Mouse (Mus musculus): Measurements from ENCODE around the gene Gpr161. TPM values are rescaled to one million over a fixed set of nuclear protein-coding genes. Genes with fewer than 3 reads are reported as not detected.

Gene Gpr161
- polyA plus RNA-seq, 1 experiment from 2014 or later, result 2.0 TPM

DNA sequence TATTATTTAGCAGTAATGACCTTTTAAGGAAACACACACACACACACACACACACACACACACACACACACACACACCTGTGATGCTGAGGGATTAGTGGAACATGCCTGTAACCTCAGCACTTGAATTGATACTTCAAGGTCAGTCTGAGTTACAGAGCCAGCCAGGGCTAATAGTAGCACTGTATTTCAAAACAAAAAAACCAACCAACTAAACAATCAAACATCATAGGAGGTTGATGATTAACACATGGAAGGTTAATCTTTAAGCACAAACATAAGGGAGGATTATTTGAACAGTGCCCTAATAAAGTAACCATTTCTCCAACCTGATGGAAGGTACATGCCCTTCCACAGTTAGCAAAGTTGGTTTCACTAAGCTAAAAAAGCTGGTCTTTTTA lies 53.0 kb downstream of the Gpr161 start:
- Histone ChIP-seq H3K4me2 (ENCODE audit: low read depth) (no peak overlapping the region), H3K27me3 (ENCODE audit: control insufficient read depth, insufficient read depth, low read length) (no peaks in the 10 kb centered on the region), H3K4me3 (ENCODE audit: low read depth, low read length) (no peak overlapping the region), H3K9ac (ENCODE audit: low read length) (no peak overlapping the region), H3K4me1 (ENCODE audit: control insufficient read depth, insufficient read depth, low read length) (no peaks in the 10 kb centered on the region), H3K36me3 (ENCODE audit: control insufficient read depth, insufficient read depth, low read length) (no peaks in the 10 kb centered on the region), H3K9me3 (ENCODE audit: control insufficient read depth, low read length) (no peaks in the 10 kb centered on the region), H3K27ac (ENCODE audit: low read depth, low read length) (no peak overlapping the region)
- no peak for ATAC-seq (ENCODE audit: insufficient read depth, low FRiP score, low TSS enrichment)
- no peak for DNase-seq (ENCODE audit: low spot score)

DNA sequence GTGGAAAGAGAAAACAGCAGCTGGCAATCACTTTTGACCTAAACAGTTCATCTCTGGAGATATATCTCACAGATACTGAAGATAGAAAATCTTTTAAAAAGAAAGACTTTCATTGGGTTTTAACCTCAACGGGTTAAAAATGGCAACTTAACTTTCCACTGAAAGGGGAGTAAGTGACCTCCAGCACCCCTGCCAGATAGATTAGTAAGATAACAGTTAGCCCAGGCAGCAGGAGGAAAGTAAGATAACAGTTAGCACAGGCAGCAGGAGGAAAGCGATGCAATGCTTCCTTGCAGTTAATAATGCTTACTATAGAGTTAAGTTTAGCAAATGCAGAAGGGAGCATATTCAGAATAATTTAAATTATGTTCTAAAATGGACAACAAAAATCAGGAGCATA lies 60.8 kb downstream of the Gpr161 start:
- DNase-seq (ENCODE audit: low spot score) (no peak), ATAC-seq (ENCODE audit: insufficient read depth, low FRiP score, low TSS enrichment) (no peak)
- H3K9me3 ChIP-seq (ENCODE audit: control insufficient read depth, low read length), result no peaks in the 10 kb centered on the region
- H3K27ac ChIP-seq (ENCODE audit: low read depth, low read length), result no peak overlapping the region
- no peaks in the 10 kb centered on the region for H3K27me3 ChIP-seq (ENCODE audit: control insufficient read depth, insufficient read depth, low read length)
- H3K4me2 ChIP-seq (ENCODE audit: low read depth), result no peak overlapping the region
- no peaks in the 10 kb centered on the region for H3K4me1 ChIP-seq (ENCODE audit: control insufficient read depth, insufficient read depth, low read length)
- no peak overlapping the region for H3K4me3 ChIP-seq (ENCODE audit: low read depth, low read length)
- H3K36me3 ChIP-seq (ENCODE audit: control insufficient read depth, insufficient read depth, low read length), result no peaks in the 10 kb centered on the region
- no peak overlapping the region for H3K9ac ChIP-seq (ENCODE audit: low read length)
- WGBS, result 83% methylated on average over 2 of the region's 2 CpGs

DNA sequence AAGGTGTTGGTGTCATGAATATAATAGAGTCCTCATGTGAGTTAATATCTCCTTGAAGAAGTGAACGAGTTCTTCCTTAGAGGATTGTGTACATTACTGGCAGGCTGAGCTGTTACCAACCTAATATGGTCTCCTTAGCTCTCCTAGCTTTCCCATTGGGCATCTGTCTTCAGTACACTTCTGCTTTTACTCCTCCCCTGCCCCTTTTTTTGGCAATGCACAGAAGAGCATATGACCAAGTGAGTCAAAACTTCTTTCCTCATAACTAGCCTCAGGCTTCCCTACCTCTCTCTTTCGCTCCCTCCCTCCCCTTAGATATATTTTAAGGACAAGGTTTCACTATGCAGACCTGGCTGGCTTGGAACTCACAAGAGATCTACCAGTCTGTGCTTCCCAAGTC lies 67.7 kb downstream of the Gpr161 start:
- 85% methylated on average over 2 of the region's 2 CpGs for WGBS
- Histone ChIP-seq H3K4me1 (ENCODE audit: control insufficient read depth, insufficient read depth, low read length) (no peaks in the 10 kb centered on the region), H3K9ac (ENCODE audit: low read length) (no peak overlapping the region), H3K4me3 (ENCODE audit: low read depth, low read length) (no peak overlapping the region), H3K4me2 (ENCODE audit: low read depth) (no peak overlapping the region), H3K27me3 (ENCODE audit: control insufficient read depth, insufficient read depth, low read length) (no peaks in the 10 kb centered on the region), H3K27ac (ENCODE audit: low read depth, low read length) (no peak overlapping the region), H3K36me3 (ENCODE audit: control insufficient read depth, insufficient read depth, low read length) (no peaks in the 10 kb centered on the region), H3K9me3 (ENCODE audit: control insufficient read depth, low read length) (no peaks in the 10 kb centered on the region)
- DNase-seq (ENCODE audit: low spot score), result no peak
- ATAC-seq (ENCODE audit: insufficient read depth, low FRiP score, low TSS enrichment), result no peak

DNA sequence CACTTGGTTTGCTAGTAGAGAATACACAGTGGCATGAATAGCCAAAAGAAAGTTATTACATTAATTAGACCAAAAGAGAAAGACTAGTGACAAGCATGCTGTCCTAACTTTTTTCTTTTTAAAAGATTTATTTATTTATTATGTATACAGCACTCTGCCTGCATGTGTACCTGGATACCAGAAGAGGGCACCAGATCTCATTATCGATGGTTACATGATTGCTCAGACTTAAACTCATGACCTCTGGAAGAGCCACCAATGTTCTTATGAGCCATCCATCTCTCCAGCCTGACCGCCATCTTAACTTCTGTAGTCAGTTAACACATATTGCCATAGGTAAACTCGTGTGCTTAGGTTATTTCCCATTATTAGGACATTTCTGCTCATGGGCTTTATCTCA lies 69.5 kb downstream of the Gpr161 start:
- DNase-seq (ENCODE audit: low spot score) (no peak), ATAC-seq (ENCODE audit: insufficient read depth, low FRiP score, low TSS enrichment) (no peak)
- Histone ChIP-seq H3K9me3 (ENCODE audit: control insufficient read depth, low read length) (no peaks in the 10 kb centered on the region), H3K4me3 (ENCODE audit: low read depth, low read length) (no peak overlapping the region), H3K4me2 (ENCODE audit: low read depth) (no peak overlapping the region), H3K9ac (ENCODE audit: low read length) (no peak overlapping the region), H3K27me3 (ENCODE audit: control insufficient read depth, insufficient read depth, low read length) (no peaks in the 10 kb centered on the region), H3K27ac (ENCODE audit: low read depth, low read length) (no peak overlapping the region), H3K4me1 (ENCODE audit: control insufficient read depth, insufficient read depth, low read length) (no peaks in the 10 kb centered on the region), H3K36me3 (ENCODE audit: control insufficient read depth, insufficient read depth, low read length) (no peaks in the 10 kb centered on the region)
- 86% methylated on average over 3 of the region's 3 CpGs for WGBS

DNA sequence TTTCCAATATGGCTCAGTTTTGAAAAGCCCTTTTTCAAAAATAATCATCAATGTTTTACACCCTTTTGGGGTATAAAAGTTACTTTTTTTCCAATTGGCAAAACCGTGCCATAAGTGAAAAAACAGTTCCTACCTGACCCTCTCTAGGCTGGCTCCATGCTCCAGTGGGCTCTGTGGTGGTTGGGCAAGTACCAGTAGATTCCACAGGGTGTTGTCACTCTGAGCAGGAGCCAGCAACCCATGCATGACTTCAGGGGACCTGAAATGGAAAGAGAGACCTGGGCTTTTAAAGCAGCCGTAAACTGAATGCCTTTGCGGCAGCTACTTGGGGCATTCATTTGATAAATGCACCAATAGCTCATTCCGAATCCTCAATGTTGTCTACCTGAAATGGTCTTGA lies 75.4 kb downstream of the Gpr161 start:
- Histone ChIP-seq H3K27me3 (ENCODE audit: control insufficient read depth, insufficient read depth, low read length) (no peaks in the 10 kb centered on the region), H3K27ac (ENCODE audit: low read depth, low read length) (no peak overlapping the region), H3K9me3 (ENCODE audit: control insufficient read depth, low read length) (no peaks in the 10 kb centered on the region), H3K9ac (ENCODE audit: low read length) (no peak overlapping the region), H3K4me1 (ENCODE audit: control insufficient read depth, insufficient read depth, low read length) (no peaks in the 10 kb centered on the region), H3K4me2 (ENCODE audit: low read depth) (no peak overlapping the region), H3K4me3 (ENCODE audit: low read depth, low read length) (no peak overlapping the region), H3K36me3 (ENCODE audit: control insufficient read depth, insufficient read depth, low read length) (no peaks in the 10 kb centered on the region)
- 85% methylated on average over 4 of the region's 4 CpGs for WGBS
- DNase-seq (ENCODE audit: low spot score) (no peak), ATAC-seq (ENCODE audit: insufficient read depth, low FRiP score, low TSS enrichment) (no peak)

DNA sequence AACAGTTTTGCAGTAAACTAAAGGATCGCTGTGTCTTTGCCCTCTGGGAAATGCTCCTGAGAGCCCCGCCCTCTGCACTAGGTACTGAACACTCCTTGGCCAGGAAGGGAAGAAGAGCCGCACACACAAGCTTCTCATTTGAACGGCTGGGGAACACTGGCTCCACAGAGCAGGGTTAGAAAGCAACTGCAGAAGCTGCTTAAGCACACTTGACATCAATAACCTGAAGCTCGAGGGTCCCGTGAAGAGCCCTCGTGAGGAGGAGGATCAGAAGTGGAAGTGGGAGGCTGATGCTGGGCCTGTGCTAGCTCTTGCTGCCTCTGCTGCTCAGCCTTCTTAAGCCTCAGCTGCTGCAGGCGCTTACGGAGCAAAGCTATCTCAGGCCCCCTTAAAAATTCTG lies 78.2 kb downstream of the Gpr161 start:
- 80% methylated on average over 9 of the region's 9 CpGs for WGBS
- ATAC-seq (ENCODE audit: insufficient read depth, low FRiP score, low TSS enrichment), result no peak

More for the DNA sequence above, 78.2 kb downstream of the Gpr161 start:
- no peaks in the 10 kb centered on the region for H3K36me3 ChIP-seq (ENCODE audit: control insufficient read depth, insufficient read depth, low read length)
- H3K4me2 ChIP-seq (ENCODE audit: low read depth), result no peak overlapping the region
- no peak overlapping the region for H3K9ac ChIP-seq (ENCODE audit: low read length)
- H3K27ac ChIP-seq (ENCODE audit: low read depth, low read length), result no peak overlapping the region
- no peaks in the 10 kb centered on the region for H3K27me3 ChIP-seq (ENCODE audit: control insufficient read depth, insufficient read depth, low read length)
- H3K4me3 ChIP-seq (ENCODE audit: low read depth, low read length), result no peak overlapping the region
- DNase-seq (ENCODE audit: low spot score), result no peak
- no peaks in the 10 kb centered on the region for H3K9me3 ChIP-seq (ENCODE audit: control insufficient read depth, low read length)
- H3K4me1 ChIP-seq (ENCODE audit: control insufficient read depth, insufficient read depth, low read length), result no peaks in the 10 kb centered on the region

Other genes with a start within 250 kb of the Gpr161 start
- gene Tbx19, start 135.0 kb upstream of the Gpr161 start, polyA plus RNA-seq (2014; fragmentation: Nextera tagmentation; extraction: Ambion mirVana), result not detected in 2 replicates
- 11.8 TPM in 2 replicates for gene Sft2d2, start 101.4 kb upstream of the Gpr161 start, polyA plus RNA-seq (2014; fragmentation: Nextera tagmentation; extraction: Ambion mirVana)
- gene Tiprl, start 58.8 kb upstream of the Gpr161 start, polyA plus RNA-seq (2014; fragmentation: Nextera tagmentation; extraction: Ambion mirVana), result 96.8 and 110 TPM in 2 replicates
- gene Dcaf6, start 164.7 kb downstream of the Gpr161 start, polyA plus RNA-seq (2014; fragmentation: Nextera tagmentation; extraction: Ambion mirVana), result 8.8 and 9.0 TPM in 2 replicates
- 113 and 114 TPM in 2 replicates for gene Mpc2, start 164.8 kb downstream of the Gpr161 start, polyA plus RNA-seq (2014; fragmentation: Nextera tagmentation; extraction: Ambion mirVana)
- 0.13 TPM in 1 of 2 replicates, not detected in the other for gene Adcy10, start 189.4 kb downstream of the Gpr161 start, polyA plus RNA-seq (2014; fragmentation: Nextera tagmentation; extraction: Ambion mirVana)

All from neural tube, embryonic 11.5 days (tissue).